Mouse (Mus musculus): Measurements from ENCODE around the gene Hist1h2af.

DNA sequence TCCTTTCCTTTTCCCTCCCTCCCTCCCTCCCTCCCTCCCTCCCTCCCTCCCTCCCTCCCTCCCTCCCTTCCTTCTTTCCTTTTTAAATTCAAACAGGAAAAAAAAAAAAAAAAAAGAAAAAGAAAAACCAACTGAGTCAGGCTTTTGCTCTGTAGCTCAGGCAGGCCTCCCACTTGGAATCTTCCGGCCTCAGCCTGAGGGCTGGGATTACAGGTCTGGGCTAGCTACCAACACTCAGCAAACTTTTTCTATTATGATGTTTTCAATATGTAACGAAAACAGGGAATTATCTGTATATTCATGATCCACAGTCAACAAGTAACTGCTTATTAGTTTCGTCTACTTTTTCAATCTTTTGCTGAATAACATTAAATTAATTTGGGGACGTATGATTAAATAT, 30.8 kb upstream of the Hist1h2af start:
- TF ChIP-seq CTCF (IDR thresholded peaks at IDR 0.05; ENCODE audit: extremely low read depth, insufficient read depth, low read length) (no peak), POLR2A (IDR thresholded peaks at IDR 0.05; ENCODE audit: extremely low read depth, insufficient read depth, low read length) (no peak)
